In genomic region chr4:151977748-151978147, GRCm38 (mm10) we compare ENCODE assay signal across 8 mouse cellular contexts. TPM values are rescaled to one million over a fixed set of nuclear protein-coding genes. Genes with fewer than 3 reads are reported as not detected.
DNase-seq lines count a peak whose midpoint lies in the region; ATAC-seq lines count a peak whose summit lies in the region.

No protein-coding gene starts in this region.

- peak; percentile 34 for DNase-seq in 3134 (ENCODE audit: extremely low read depth, insufficient read length, low spot score)
- DNase-seq in ZHBTc4 (ENCODE audit: low read depth, low spot score), result peak; percentile 93
- peak; percentile 87 to 91 for DNase-seq in cerebellum, postnatal 36 days
- peak; percentile 88 for DNase-seq in gastrocnemius, adult 18-20 months (ENCODE audit: low spot score)
- DNase-seq in liver, embryonic 11.5 days (ENCODE audit: low spot score), result peak; percentile 78
- peak; percentile 88 for DNase-seq in naive thymus-derived CD4-positive, alpha-beta T cell, adult 2 months (ENCODE audit: low read depth)
- peak; percentile 86 for DNase-seq in splenic B cell, adult 2 months (ENCODE audit: low read depth, low spot score)

- no peaks in the 10 kb centered on the region for H3K4me1 ChIP-seq in kidney, embryonic 14.5 days (ENCODE audit: control insufficient read depth, insufficient read depth, low read length)
- no peaks in the 10 kb centered on the region for H3K4me1 ChIP-seq in liver, embryonic 11.5 days (replicated peaks; ENCODE audit: control insufficient read depth, insufficient read depth, low read length)

- H3K4me2 ChIP-seq in kidney, embryonic 14.5 days (replicated peaks; ENCODE audit: low read depth, low read length), result no peak overlapping the region
- H3K4me2 ChIP-seq in liver, embryonic 11.5 days, result no peak overlapping the region

- H3K9ac ChIP-seq in kidney, embryonic 14.5 days (ENCODE audit: low read depth, low read length), result 0 out of 2 replicates have a peak overlapping the region, but pooled peaks have one; percentile 4
- no peak overlapping the region for H3K9ac ChIP-seq in liver, embryonic 11.5 days (ENCODE audit: low read depth, low read length)

- H3K4me3 ChIP-seq in kidney, embryonic 14.5 days (ENCODE audit: low read length), result no peak overlapping the region
- no peak overlapping the region for H3K4me3 ChIP-seq in liver, embryonic 11.5 days (ENCODE audit: low read depth, low read length)

- H3K36me3 ChIP-seq in kidney, embryonic 14.5 days (ENCODE audit: control insufficient read depth, insufficient read depth, low read length), result peaks cover 84% of the 10 kb centered on the region
- peaks cover 51% of the 10 kb centered on the region for H3K36me3 ChIP-seq in liver, embryonic 11.5 days (ENCODE audit: control insufficient read depth, insufficient read depth, low read length)
- H3K36me3 ChIP-seq in splenic B cell, adult 2 months (ENCODE audit: control insufficient read depth, insufficient read depth, low read length, poor library complexity, severe bottlenecking), result peaks cover 2% of the 10 kb centered on the region; the same call in 1 of the 2 replicates

- H3K9me3 ChIP-seq in kidney, embryonic 14.5 days (ENCODE audit: control insufficient read depth, low read length), result no peaks in the 10 kb centered on the region
- H3K9me3 ChIP-seq in liver, embryonic 11.5 days (ENCODE audit: control insufficient read depth, low read length), result no peaks in the 10 kb centered on the region

- no peak for ATAC-seq in kidney, embryonic 14.5 days (ENCODE audit: low FRiP score, low TSS enrichment)
- ATAC-seq in liver, embryonic 11.5 days (replicated peaks; ENCODE audit: low FRiP score), result no peak

- H3K27ac ChIP-seq in kidney, embryonic 14.5 days (ENCODE audit: low read depth, low read length), result no peak overlapping the region
- no peak overlapping the region for H3K27ac ChIP-seq in liver, embryonic 11.5 days (ENCODE audit: low read depth, low read length)

- 35% methylated on average over 10 of the region's 10 CpGs for WGBS in kidney, embryonic 14.5 days
- 44% methylated on average over 10 of the region's 10 CpGs for WGBS in liver, embryonic 11.5 days

- H3K27me3 ChIP-seq in kidney, embryonic 14.5 days (ENCODE audit: control insufficient read depth, insufficient read depth, low read length), result no peaks in the 10 kb centered on the region
- no peaks in the 10 kb centered on the region for H3K27me3 ChIP-seq in liver, embryonic 11.5 days (replicated peaks; ENCODE audit: control insufficient read depth, insufficient read depth, low read length)
- H3K27me3 ChIP-seq in splenic B cell, adult 2 months (ENCODE audit: control insufficient read depth, insufficient read depth, low read length, poor library complexity, severe bottlenecking), result no peaks in the 10 kb centered on the region

RNA-seq across cellular contexts. Expression of gene Thap3, which starts 11.0 kb away (rescaled TPM):
- total RNA-seq in gastrocnemius, adult 18-20 months (2021), result 10 to 100 TPM; 30.0 to 33.3 TPM
- 29.2 and 35.8 TPM in 2 replicates for polyA plus RNA-seq in kidney, embryonic 14.5 days (2014; fragmentation: Nextera tagmentation; extraction: Ambion mirVana)
- 14.3 and 14.5 TPM in 2 replicates for polyA plus RNA-seq in liver, embryonic 11.5 days (2014; fragmentation: Nextera tagmentation; extraction: Ambion mirVana)

RNA-seq across cellular contexts. Expression of gene Phf13, which starts 18.3 kb away (rescaled TPM):
- 1 to 10 TPM; 4.6 to 4.7 TPM for total RNA-seq in gastrocnemius, adult 18-20 months (2021)
- polyA plus RNA-seq in kidney, embryonic 14.5 days (2014; fragmentation: Nextera tagmentation; extraction: Ambion mirVana), result 18.2 and 30.1 TPM in 2 replicates
- 15.5 and 16.5 TPM in 2 replicates for polyA plus RNA-seq in liver, embryonic 11.5 days (2014; fragmentation: Nextera tagmentation; extraction: Ambion mirVana)

RNA-seq across cellular contexts. Expression of gene Klhl21, which starts 30.9 kb away (rescaled TPM):
- total RNA-seq in gastrocnemius, adult 18-20 months (2021), result 100 to 1,000 TPM in 1 of 2 experiments, 10 to 100 TPM in 1; 98.5 to 113 TPM
- polyA plus RNA-seq in kidney, embryonic 14.5 days (2014; fragmentation: Nextera tagmentation; extraction: Ambion mirVana), result 4.4 and 7.4 TPM in 2 replicates
- polyA plus RNA-seq in liver, embryonic 11.5 days (2014; fragmentation: Nextera tagmentation; extraction: Ambion mirVana), result 9.1 and 9.4 TPM in 2 replicates

RNA-seq across cellular contexts. Expression of gene Dnajc11, which starts 44.3 kb away (rescaled TPM):
- total RNA-seq in gastrocnemius, adult 18-20 months (2021), result 10 to 100 TPM; 47.9 to 52.6 TPM
- 55.0 and 74.5 TPM in 2 replicates for polyA plus RNA-seq in kidney, embryonic 14.5 days (2014; fragmentation: Nextera tagmentation; extraction: Ambion mirVana)
- polyA plus RNA-seq in liver, embryonic 11.5 days (2014; fragmentation: Nextera tagmentation; extraction: Ambion mirVana), result 101 and 102 TPM in 2 replicates

RNA-seq across cellular contexts. Expression of gene Zbtb48, which starts 49.7 kb away (rescaled TPM):
- total RNA-seq in gastrocnemius, adult 18-20 months (2021), result 1 to 10 TPM; 2.2 to 3.1 TPM
- polyA plus RNA-seq in kidney, embryonic 14.5 days (2014; fragmentation: Nextera tagmentation; extraction: Ambion mirVana), result 19.0 and 24.4 TPM in 2 replicates
- polyA plus RNA-seq in liver, embryonic 11.5 days (2014; fragmentation: Nextera tagmentation; extraction: Ambion mirVana), result 17.0 and 17.8 TPM in 2 replicates

Comparison
In these comparisons a context has a peak if more than half of its experiments do, and no peak if none do; other contexts are left out.
1. DNase-seq: peak in every context shown above with its lines; median percentile 93 in ZHBTc4; 89 in cerebellum, postnatal 36 days; 88 in gastrocnemius, adult 18-20 months; 88 in naive thymus-derived CD4-positive, alpha-beta T cell, adult 2 months; 86 in splenic B cell, adult 2 months; 78 in liver, embryonic 11.5 days; 34 in 3134.